Mouse (Mus musculus) spleen, adult 2 months (tissue): ENCODE measurements around the gene Cpvl. TPM values are rescaled to one million over a fixed set of nuclear protein-coding genes. Genes with fewer than 3 reads are reported as not detected.

ENCODE experiments used
- DNase-seq, 2 experiments: peaks; one replicate each; pipeline versions ENCODE4 v3.0.0 to v3.0.0-alpha.2; 2012 to 2021; ENCODE audit warnings: low spot score in 2 of 2, low read depth in 1 of 2
- H3K27ac ChIP-seq: fragments of 200-500 bp; 2 replicates; pipeline ENCODE4 v1.5.1; 2012; ENCODE audit warnings: low read length, inconsistent platforms; ENCODE audit not compliant: insufficient read depth
- H3K27me3 ChIP-seq: fragments of 200-500 bp; 2 replicates; pipeline ENCODE4 v1.6.1; 2012; ENCODE audit warnings: mild to moderate bottlenecking, moderate library complexity, low read length, inconsistent platforms; ENCODE audit not compliant: control insufficient read depth, insufficient read depth
- H3K36me3 ChIP-seq: fragments of 200-500 bp; 2 replicates; pipeline ENCODE4 v1.6.1; 2012; ENCODE audit warnings: mild to moderate bottlenecking, low read length, inconsistent platforms; ENCODE audit not compliant: control insufficient read depth, insufficient read depth
- H3K4me1 ChIP-seq: fragments of 200-500 bp; 2 replicates; pipeline ENCODE4 v1.6.1; 2011; ENCODE audit warnings: inconsistent platforms; ENCODE audit not compliant: control insufficient read depth, insufficient read depth, insufficient read length
- H3K4me3 ChIP-seq: fragments of 200-500 bp; 2 replicates; pipeline ENCODE4 v1.5.1; 2011; ENCODE audit warnings: mild to moderate bottlenecking, inconsistent platforms; ENCODE audit not compliant: insufficient read depth, insufficient read length; ENCODE audit errors: extremely low read depth
- CTCF ChIP-seq: fragments of 200-500 bp; IDR thresholded peaks from 2 replicates; pipeline ENCODE4 v1.5.1; 2011; ENCODE audit warnings: mild to moderate bottlenecking, inconsistent platforms; ENCODE audit not compliant: insufficient read depth, insufficient read length, insufficient replicate concordance; ENCODE audit errors: extremely low read depth
- POLR2A ChIP-seq: fragments of 200-500 bp; IDR thresholded peaks from 2 replicates; pipeline ENCODE4 v1.6.1; 2011; ENCODE audit warnings: low read depth, low read length, inconsistent platforms
- WGBS: fragments of 180-500 bp; shearing (Covaris S2); methylation state at CpG from one replicate; pipeline ENCODE4 v1.1.7; 2018; 5-methylcytosine and 5-hydroxymethylcytosine counted together
- polyA plus RNA-seq: library from polyadenylated mRNA; depleted of rRNA; stranded (reverse); fragments of >200 nt; gene quantifications from 2 replicates; pipeline ENCODE4 v1.2.3, GENCODE M21; 2012

The Cpvl gene
- polyA plus RNA-seq, 1 experiment = not detected

GRCm38 (mm10) chr6:53906871-53907270, 71.6 kb downstream of the Cpvl start:
- TF ChIP-seq CTCF (no peak), POLR2A (no peak)
- 16% methylated on average over 4 of the region's 4 CpGs for WGBS
- H3K27ac ChIP-seq = no peak overlapping the region
- H3K27me3 ChIP-seq = no peaks in the 10 kb centered on the region
- peaks cover 8% of the 10 kb centered on the region for H3K4me1 ChIP-seq
- no peak overlapping the region for H3K4me3 ChIP-seq
- H3K36me3 ChIP-seq = no peaks in the 10 kb centered on the region
- no peak for DNase-seq

GRCm38 (mm10) chr6:53906051-53906462, 72.4 kb downstream of the Cpvl start:
- H3K4me1 ChIP-seq = peaks cover 8% of the 10 kb centered on the region
- WGBS = 43% methylated on average over 1 of the region's 1 CpGs
- TF ChIP-seq POLR2A = no peak
- TF ChIP-seq CTCF = no peak
- no peak overlapping the region for H3K4me3 ChIP-seq
- no peak for DNase-seq
- H3K27me3 ChIP-seq = no peaks in the 10 kb centered on the region
- H3K36me3 ChIP-seq = no peaks in the 10 kb centered on the region
- no peak overlapping the region for H3K27ac ChIP-seq

DNA sequence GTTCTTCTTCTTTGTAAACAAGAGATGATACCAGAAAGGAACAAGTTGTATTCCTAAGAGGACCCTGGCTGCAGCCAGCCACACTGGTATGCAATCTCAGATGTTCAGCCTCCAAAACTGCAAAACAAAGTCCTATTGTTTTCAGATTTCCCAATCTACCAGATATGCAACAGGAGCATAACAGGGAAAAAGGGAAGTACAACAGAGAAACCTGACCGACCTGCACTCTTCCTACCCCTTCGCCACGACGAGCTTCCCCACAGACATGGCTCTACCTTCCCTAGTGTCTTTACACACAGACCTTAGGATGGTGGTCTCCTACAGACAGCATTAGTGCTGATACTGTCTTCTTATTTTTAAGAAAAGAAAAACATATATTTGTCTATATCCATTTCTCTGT, 72.9 kb downstream of the Cpvl start:
- Histone ChIP-seq H3K4me1 (peaks cover 8% of the 10 kb centered on the region), H3K27ac (no peak overlapping the region), H3K36me3 (no peaks in the 10 kb centered on the region), H3K27me3 (no peaks in the 10 kb centered on the region), H3K4me3 (no peak overlapping the region)
- WGBS = 50% methylated on average over 4 of the region's 4 CpGs
- TF ChIP-seq CTCF (no peak), POLR2A (no peak)
- no peak for DNase-seq

GRCm38 (mm10) chr6:53904703-53905395, 73.6 kb downstream of the Cpvl start:
- peaks cover 8% of the 10 kb centered on the region for H3K4me1 ChIP-seq
- H3K27ac ChIP-seq = no peak overlapping the region
- no peak overlapping the region for H3K4me3 ChIP-seq
- DNase-seq = no peak
- no peak for TF ChIP-seq CTCF
- no peak for TF ChIP-seq POLR2A
- WGBS = 93% methylated on average over 4 of the region's 4 CpGs
- H3K27me3 ChIP-seq = no peaks in the 10 kb centered on the region
- no peaks in the 10 kb centered on the region for H3K36me3 ChIP-seq

- Histone ChIP-seq H3K4me1 (peaks cover 8% of the 10 kb centered on the region), H3K4me3 (no peak overlapping the region), H3K27me3 (no peaks in the 10 kb centered on the region), H3K27ac (no peak overlapping the region), H3K36me3 (no peaks in the 10 kb centered on the region)
- WGBS = 86% methylated on average over 3 of the region's 3 CpGs
- DNase-seq = no peak
- no peak for TF ChIP-seq CTCF
- no peak for TF ChIP-seq POLR2A
Observed at GRCm38 (mm10) chr6:53904186-53904585, 74.3 kb downstream of the Cpvl start.

GRCm38 (mm10) chr6:53901741-53902140, 76.7 kb downstream of the Cpvl start:
- Histone ChIP-seq H3K4me3 (no peak overlapping the region), H3K27me3 (no peaks in the 10 kb centered on the region), H3K36me3 (no peaks in the 10 kb centered on the region), H3K27ac (no peak overlapping the region), H3K4me1 (peaks cover 8% of the 10 kb centered on the region)
- DNase-seq = no peak
- TF ChIP-seq CTCF = no peak
- TF ChIP-seq POLR2A = no peak
- 91% methylated on average over 8 of the region's 8 CpGs for WGBS

DNA sequence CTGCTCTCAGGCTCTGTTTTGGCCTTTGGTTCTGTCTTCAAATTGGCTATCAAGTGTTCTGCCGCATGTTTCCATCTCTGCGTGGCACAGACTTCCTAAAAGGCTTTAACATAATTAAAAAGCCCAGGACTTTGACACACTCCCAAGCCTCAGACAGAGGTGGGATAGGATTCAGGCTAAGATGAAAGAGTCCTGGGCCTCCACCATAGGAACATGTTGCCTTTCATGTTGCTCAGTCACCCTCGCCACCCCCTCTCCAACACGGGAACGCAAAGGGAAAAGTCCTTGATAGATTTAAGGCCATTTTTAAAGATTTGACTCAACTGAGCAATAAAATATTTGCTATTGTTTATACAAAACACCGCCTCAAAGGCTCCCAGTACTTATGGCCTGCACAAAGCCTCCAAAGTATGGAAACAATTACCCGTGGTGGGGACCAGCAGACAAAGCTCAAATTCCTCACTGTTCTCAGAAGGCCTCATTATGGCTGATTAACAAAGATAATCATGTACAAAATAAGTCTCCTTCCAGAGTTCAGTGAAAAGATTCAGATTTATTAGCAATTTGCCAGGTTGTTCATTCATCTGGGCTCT, 80.5 kb downstream of the Cpvl start:
- 80% methylated on average over 7 of the region's 7 CpGs for WGBS
- Histone ChIP-seq H3K27ac (no peak overlapping the region), H3K27me3 (no peaks in the 10 kb centered on the region), H3K4me3 (no peak overlapping the region), H3K36me3 (no peaks in the 10 kb centered on the region), H3K4me1 (no peaks in the 10 kb centered on the region)
- TF ChIP-seq POLR2A = no peak
- no peak for DNase-seq
